Mouse (Mus musculus): ENCODE measurements at regions not wholly inside any gene's neighbourhood (a gene's known extent, or its start where the extent isn't known, plus 50 kb on each side); places are given as distances from the start of the nearest gene placed in this dataset.

DNA sequence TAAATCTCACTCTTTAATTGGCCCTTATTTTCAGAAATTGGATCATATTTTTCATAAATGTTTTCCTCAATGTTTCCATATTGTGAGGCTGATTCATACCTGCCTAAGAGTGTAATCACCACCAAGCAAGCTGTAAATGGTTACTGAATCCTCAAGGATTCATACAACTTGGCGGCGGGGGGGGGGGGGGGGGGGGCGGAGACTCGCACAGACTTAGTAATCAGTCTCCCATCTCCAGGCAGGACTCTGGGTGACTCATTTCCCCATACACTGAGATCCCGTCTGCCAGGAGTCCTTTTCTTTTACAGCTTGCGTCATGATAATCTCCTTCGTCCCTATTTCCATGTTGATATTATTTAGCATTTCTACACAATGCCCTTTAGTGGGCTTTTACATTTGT, 624.7 kb downstream of the Nedd1 start:
- H3K27ac ChIP-seq, result no peak overlapping the region
- no peak for TF ChIP-seq CTCF (IDR thresholded peaks at IDR 0.05)
- H3K4me3 ChIP-seq, result no peak overlapping the region
- intact Hi-C loops (cut with DNase I), result no loop called here
- no peak for DNase-seq (ENCODE audit: extremely low spot score in 1 of 2, low spot score in 2 of 2)

DNA sequence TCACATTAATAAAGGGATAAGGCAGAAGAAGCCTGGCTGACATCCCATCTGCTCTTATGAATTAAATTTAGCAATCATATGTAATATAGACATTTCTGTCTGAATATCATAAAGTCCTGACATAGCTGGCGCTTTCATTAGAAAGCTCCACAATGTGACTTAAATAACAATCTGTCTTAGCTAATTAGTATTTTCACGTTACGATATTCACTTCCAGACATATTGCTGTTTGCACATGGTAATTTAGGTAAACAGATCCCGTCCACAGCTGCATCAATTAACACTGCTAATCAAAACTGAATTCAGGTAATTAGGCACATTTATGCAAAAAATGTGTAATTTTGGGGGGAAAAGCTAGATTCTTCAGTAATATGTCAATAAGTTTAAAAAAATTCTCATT, 625.1 kb downstream of the Nedd1 start:
- no peak overlapping the region for H3K4me3 ChIP-seq
- no peak overlapping the region for H3K27ac ChIP-seq
- DNase-seq (ENCODE audit: extremely low spot score in 1 of 2, low spot score in 2 of 2), result no peak
- intact Hi-C loops (cut with DNase I), result no loop called here
- no peak for TF ChIP-seq CTCF (IDR thresholded peaks at IDR 0.05)

DNA sequence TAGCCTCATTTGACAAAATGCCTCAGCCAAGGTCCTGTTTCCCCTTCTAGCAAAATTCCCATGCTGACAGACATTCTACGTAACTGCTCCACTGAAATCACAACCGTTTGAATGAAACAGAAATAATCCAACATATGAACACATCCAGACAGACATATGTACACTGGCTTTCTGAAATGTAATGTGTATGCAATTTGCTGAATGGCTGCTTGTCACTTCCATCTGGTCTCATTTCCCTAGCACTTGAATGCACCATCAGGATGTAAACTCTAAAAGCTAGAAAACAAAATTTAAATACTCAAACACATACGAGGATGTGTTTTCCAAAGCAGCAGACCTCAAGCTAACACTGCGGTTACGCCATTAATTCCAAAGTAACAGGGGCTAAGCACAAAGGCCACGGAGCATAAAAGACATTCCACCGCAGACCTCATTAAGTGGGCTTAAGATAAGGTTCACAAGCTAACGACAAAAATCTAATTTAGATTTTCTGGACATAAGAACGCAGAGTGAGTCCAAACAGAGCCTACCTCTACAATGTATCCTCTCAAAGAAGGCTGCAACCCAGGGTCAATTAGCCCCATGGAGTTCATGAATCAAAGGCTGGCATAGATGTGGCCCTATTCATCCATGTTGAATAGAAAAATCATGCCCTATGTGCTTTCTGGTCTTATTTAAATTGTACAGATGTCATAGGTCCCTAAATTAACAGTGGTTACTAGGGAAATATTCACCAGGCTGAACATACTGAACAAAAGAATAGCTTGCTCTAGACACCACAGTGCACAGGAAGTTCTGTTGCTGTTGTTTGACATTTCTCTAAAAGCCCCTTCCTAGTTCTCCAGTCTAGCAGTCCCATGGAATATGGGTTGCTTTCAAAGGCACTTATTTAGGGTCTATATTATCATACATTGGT, 630.5 kb downstream of the Nedd1 start:
- TF ChIP-seq CTCF (IDR thresholded peaks at IDR 0.05), result no peak
- no peak for DNase-seq (ENCODE audit: extremely low spot score in 1 of 2, low spot score in 2 of 2)
- intact Hi-C loops (cut with DNase I), result no loop called here
- Histone ChIP-seq H3K4me3 (no peak overlapping the region), H3K27ac (no peak overlapping the region)

DNA sequence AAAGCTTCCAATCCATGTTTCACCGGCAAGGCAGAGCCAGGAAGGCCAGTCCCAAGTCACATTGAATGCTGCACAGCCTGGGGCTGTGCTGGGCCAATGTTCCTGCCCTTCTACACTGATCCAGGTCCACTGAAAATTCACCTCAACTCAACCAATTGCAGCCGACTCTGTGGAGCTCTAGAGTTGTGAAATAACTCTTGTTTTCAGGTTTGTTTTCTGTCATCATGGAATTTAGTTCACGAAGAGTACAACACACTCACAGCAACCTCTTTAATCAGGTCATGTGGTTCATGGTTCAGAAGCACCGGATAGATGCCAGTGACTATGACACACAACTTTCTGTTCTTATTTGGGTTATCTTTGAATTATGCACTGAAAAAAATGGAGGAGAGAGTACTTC, 640.1 kb downstream of the Nedd1 start:
- Histone ChIP-seq H3K4me3 (no peak overlapping the region), H3K27ac (no peak overlapping the region)
- DNase-seq (ENCODE audit: extremely low spot score in 1 of 2, low spot score in 2 of 2), result no peak
- intact Hi-C loops (cut with DNase I), result no loop called here
- no peak for TF ChIP-seq CTCF (IDR thresholded peaks at IDR 0.05)

DNA sequence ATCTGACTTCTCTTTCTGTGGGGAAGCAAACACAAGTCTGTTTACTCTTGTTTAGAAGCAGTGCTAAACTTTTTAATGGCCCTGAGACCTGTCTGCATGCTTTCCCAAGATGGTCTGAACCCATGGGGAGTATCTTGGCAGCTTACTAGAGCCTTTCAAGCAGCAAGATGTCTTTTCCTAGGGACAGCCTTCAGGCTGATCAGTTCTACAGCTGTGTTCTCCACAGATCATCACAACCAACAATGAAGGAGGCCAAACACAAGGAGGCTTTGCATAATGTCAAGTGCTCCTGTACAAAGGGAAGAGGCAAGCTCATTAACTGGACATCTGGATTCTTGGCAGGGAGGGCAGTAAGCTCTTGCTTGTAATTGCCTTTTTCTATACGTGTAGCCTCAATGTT, 641.0 kb downstream of the Nedd1 start:
- DNase-seq (ENCODE audit: extremely low spot score in 1 of 2, low spot score in 2 of 2), result no peak
- no peak for TF ChIP-seq CTCF (IDR thresholded peaks at IDR 0.05)
- Histone ChIP-seq H3K27ac (no peak overlapping the region), H3K4me3 (no peak overlapping the region)
- intact Hi-C loops (cut with DNase I), result no loop called here

DNA sequence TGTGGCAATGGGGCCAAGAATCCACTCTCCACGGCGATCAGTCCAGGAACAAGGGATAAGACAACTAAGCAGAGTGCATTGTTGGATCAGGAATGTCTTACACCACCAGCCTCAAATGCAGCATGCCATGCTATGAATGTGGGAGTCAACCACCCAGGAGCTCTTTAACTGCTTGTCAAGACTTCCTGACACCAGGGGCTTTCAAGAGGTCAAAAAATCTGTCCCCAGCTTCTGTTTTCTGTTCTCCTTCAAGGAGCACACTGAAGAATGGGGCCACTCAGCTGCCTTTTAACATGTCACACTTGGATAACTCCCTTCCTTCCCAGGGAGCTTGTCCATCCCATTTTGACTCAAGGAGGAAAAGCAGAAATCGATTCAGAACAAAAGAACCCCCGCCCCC, 642.8 kb downstream of the Nedd1 start:
- Histone ChIP-seq H3K27ac (no peak overlapping the region), H3K4me3 (no peak overlapping the region)
- intact Hi-C loops (cut with DNase I), result no loop called here
- TF ChIP-seq CTCF (IDR thresholded peaks at IDR 0.05), result no peak
- DNase-seq (ENCODE audit: extremely low spot score in 1 of 2, low spot score in 2 of 2), result no peak

DNA sequence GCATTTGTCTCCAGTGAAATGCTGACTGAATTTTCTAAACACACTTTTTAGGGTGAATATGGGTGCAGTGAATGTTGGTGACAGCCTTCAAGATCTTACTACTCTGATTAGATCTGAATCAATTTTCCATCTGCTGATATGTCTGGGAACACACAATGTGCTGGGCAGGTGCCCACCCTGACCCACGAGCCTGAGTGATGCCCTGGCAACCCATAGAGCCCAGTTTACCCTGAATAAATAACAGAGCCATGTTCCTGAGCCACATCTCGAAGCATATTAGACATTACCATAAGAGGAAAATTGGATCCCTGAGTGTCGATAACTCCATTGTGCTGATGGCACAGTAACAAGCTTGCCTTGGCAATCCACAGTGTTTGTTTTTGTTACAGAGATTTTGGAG, 644.9 kb downstream of the Nedd1 start:
- no peak for TF ChIP-seq CTCF (IDR thresholded peaks at IDR 0.05)
- no peak overlapping the region for H3K27ac ChIP-seq
- intact Hi-C loops (cut with DNase I), result no loop called here
- no peak overlapping the region for H3K4me3 ChIP-seq
- no peak for DNase-seq (ENCODE audit: extremely low spot score in 1 of 2, low spot score in 2 of 2)

DNA sequence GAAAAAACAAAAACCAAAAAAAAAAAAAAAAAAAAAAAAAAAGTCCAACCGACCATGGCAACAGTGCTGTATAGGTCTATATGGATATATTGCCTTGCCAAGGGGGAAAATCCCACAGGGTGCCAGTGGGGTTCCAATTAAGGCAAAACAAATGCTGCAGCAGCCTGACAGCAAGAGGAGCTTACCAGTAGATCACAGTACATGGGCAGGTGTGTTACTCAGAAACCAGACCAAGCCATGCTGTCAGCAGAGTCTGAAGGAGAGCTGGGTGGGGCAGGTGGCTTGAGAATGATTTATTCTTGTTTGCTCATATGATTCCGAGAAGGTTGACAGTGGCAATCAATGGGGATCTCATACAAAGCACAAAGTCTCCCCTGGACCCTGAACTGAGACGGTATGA, 645.5 kb downstream of the Nedd1 start:
- no peak for DNase-seq (ENCODE audit: extremely low spot score in 1 of 2, low spot score in 2 of 2)
- Histone ChIP-seq H3K27ac (no peak overlapping the region), H3K4me3 (no peak overlapping the region)
- intact Hi-C loops (cut with DNase I), result no loop called here
- TF ChIP-seq CTCF (IDR thresholded peaks at IDR 0.05), result no peak

DNA sequence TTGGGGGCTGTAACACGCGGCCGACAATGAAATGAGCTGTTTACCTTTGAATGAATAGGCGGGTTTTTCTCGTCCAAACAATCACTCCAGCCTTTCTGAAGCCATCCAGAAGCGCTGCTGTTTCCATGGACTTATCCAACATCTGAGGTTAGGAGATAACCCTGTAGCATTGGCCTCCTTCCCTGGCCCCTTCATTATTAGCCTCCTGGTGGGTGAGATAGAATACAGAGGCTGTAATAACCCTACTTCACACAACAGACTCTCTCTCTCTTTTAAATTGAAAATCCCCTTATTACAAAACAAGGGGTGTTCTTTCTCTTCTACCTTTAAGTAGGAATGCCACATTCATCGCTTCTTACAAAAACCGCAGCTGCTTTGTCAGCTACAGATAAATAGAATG, 646.8 kb downstream of the Nedd1 start:
- intact Hi-C loops (cut with DNase I), result no loop called here
- Histone ChIP-seq H3K4me3 (no peak overlapping the region), H3K27ac (no peak overlapping the region)
- no peak for TF ChIP-seq CTCF (IDR thresholded peaks at IDR 0.05)
- DNase-seq (ENCODE audit: extremely low spot score in 1 of 2, low spot score in 2 of 2), result no peak

DNA sequence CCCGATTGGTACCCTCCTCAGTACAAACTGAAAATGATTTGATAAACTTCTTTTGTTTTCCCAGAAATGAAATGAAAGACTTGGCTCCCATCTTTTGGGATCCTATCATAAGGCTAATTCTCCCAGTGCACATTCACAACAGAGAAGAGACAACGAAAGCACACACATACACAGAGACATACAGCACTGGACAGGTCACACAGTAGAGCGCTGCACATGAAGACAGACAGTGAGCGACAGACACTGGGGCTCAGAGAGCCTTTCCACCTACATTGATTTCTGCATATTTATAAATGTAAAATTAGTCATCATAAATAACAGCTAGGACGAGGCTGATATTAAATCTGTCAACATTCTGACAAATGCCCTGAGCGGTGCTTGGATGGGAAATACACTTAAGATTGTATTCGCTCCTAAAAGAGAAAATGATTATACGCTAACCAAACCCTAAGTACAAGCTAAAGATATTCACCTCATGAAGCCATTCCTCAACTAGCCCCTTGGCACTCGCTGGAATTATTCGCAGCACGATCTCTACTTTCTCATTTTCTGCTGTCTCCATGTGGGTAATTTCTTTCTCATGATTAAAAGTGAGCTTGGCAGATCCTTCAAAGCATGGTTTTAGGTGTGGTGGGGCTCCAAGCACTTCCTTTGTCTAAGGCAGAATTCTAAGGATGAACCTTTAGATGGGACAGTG, 647.4 kb downstream of the Nedd1 start:
- intact Hi-C loops (cut with DNase I), result no loop called here
- no peak for TF ChIP-seq CTCF (IDR thresholded peaks at IDR 0.05)
- H3K4me3 ChIP-seq, result no peak overlapping the region
- no peak overlapping the region for H3K27ac ChIP-seq
- no peak for DNase-seq (ENCODE audit: extremely low spot score in 1 of 2, low spot score in 2 of 2)

DNA sequence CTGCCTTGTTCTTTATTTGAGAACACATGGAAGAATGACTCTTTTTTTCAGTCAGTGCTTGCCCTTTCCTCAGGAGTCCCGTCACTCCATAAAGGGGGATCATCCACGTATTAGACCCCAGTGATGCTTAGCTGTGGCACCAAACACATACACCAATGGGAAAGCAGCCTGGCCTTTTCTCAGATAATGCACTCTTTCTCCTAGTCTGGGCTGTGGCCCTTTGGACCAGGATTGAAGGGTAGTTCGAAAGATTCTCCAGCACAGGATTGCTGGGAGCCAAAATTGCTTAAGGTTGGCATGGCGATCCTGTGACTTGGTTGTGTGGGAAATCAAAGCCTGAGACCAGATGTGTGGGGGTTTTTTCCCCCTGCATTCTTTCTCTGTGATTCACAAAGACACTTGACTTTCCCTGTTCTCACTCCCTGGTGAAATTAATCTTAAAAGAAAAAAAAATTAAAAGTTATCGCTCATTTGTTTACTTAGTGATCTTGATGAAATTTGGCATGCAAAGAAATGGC, 648.3 kb downstream of the Nedd1 start:
- H3K27ac ChIP-seq, result no peak overlapping the region
- DNase-seq (ENCODE audit: extremely low spot score in 1 of 2, low spot score in 2 of 2), result no peak
- TF ChIP-seq CTCF (IDR thresholded peaks at IDR 0.05), result no peak
- no peak overlapping the region for H3K4me3 ChIP-seq
- intact Hi-C loops (cut with DNase I), result no loop called here

DNA sequence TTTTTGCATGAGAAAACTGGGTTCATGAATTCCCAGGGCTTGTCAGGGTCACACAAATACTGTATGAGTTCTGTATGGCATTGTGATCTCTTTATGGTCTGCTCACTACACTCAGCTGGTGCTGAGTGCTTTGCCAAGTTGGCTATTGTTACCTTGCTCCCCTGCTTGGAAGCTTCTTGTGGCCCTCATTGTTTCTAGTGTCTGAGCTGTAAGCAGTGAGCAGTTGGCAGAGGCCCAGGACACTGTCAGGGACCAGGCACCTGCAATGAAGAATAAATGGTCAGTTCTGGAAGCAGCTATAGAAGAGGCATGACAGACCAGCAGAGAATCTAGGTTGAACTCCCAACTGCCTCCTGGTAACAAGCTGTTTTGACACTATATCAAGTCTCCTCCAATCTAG, 677.4 kb downstream of the Nedd1 start:
- H3K4me3 ChIP-seq, result no peak overlapping the region
- TF ChIP-seq CTCF (IDR thresholded peaks at IDR 0.05), result no peak
- H3K27ac ChIP-seq, result no peak overlapping the region
- intact Hi-C loops (cut with DNase I), result no loop called here
- no peak for DNase-seq (ENCODE audit: extremely low spot score in 1 of 2, low spot score in 2 of 2)
